Mouse (Mus musculus) liver, adult 2 months (tissue): Measurements from ENCODE around the gene B830017H08Rik. TPM values are rescaled to one million over a fixed set of nuclear protein-coding genes. Genes with fewer than 3 reads are reported as not detected.

Source experiments
- DNase-seq: peaks from one replicate; pipeline ENCODE4 v3.0.0-alpha.2; 2011; ENCODE audit warnings: low read depth, low spot score; ENCODE audit errors: extremely low read depth
- H3K27ac ChIP-seq: fragments of 200-500 bp; replicated peaks from 2 replicates; pipeline ENCODE4 v1.5.1; 2012; ENCODE audit warnings: low read depth, mild to moderate bottlenecking, control low read depth, inconsistent platforms, low read length; ENCODE audit not compliant: insufficient read depth
- H3K27me3 ChIP-seq: fragments of 200-500 bp; 2 replicates; pipeline ENCODE4 v1.6.1; 2012; ENCODE audit warnings: mild to moderate bottlenecking, moderate library complexity, low read length, inconsistent platforms; ENCODE audit not compliant: control insufficient read depth, insufficient read depth
- H3K36me3 ChIP-seq: fragments of 200-500 bp; 2 replicates; pipeline ENCODE4 v1.6.1; 2012; ENCODE audit warnings: low read length, inconsistent platforms; ENCODE audit not compliant: control insufficient read depth, insufficient read depth
- H3K4me1 ChIP-seq: fragments of 200-500 bp; 2 replicates; pipeline ENCODE4 v1.6.1; 2011; ENCODE audit warnings: low read length; ENCODE audit not compliant: control insufficient read depth, insufficient read depth
- H3K4me3 ChIP-seq: fragments of 200-500 bp; 2 replicates; pipeline ENCODE4 v1.5.1; 2011; ENCODE audit warnings: low read depth, mild to moderate bottlenecking, control low read depth, low read length, moderate library complexity; ENCODE audit not compliant: insufficient read depth
- H3K79me2 ChIP-seq: fragments of 200-500 bp; 2 replicates; pipeline ENCODE4 v1.6.1; 2012; ENCODE audit warnings: inconsistent platforms, mild to moderate bottlenecking, low read length, moderate library complexity; ENCODE audit not compliant: control insufficient read depth, insufficient read depth
- H3K9ac ChIP-seq: fragments of 200-500 bp; 2 replicates; pipeline ENCODE4 v1.6.1; 2012; ENCODE audit warnings: low read depth, mild to moderate bottlenecking, control low read depth, inconsistent platforms, low read length
- CTCF ChIP-seq: fragments of 200-500 bp; IDR thresholded peaks from 2 replicates; pipeline ENCODE4 v1.5.1; 2011; ENCODE audit warnings: low read depth, low read length, control low read depth
- POLR2A ChIP-seq: fragments of 200-500 bp; IDR thresholded peaks from 2 replicates; pipeline ENCODE4 v1.6.1; 2011; ENCODE audit warnings: low read length, control low read depth; ENCODE audit not compliant: insufficient read depth; ENCODE audit errors: extremely low read depth
- whole genome bisulfite sequencing: fragments of 180-500 bp; shearing (Covaris S2); methylation state at CpG from one replicate; pipeline ENCODE4 v1.1.7; 2018; 5-methylcytosine and 5-hydroxymethylcytosine counted together
- polyA plus RNA-seq: library from polyadenylated mRNA; depleted of rRNA; stranded (reverse); fragments of >200 nt; gene quantifications from 2 replicates; pipeline ENCODE4 v1.2.3, GENCODE M21; 2012
- total RNA-seq: library from RNA; depleted of rRNA; stranded (reverse); fragments of >200 nt; gene quantifications from 2 replicates; pipeline ENCODE4 v1.2.3, GENCODE M21; 2014

The B830017H08Rik gene
- total and polyA plus RNA-seq, 2 experiments, result not detected

DNA sequence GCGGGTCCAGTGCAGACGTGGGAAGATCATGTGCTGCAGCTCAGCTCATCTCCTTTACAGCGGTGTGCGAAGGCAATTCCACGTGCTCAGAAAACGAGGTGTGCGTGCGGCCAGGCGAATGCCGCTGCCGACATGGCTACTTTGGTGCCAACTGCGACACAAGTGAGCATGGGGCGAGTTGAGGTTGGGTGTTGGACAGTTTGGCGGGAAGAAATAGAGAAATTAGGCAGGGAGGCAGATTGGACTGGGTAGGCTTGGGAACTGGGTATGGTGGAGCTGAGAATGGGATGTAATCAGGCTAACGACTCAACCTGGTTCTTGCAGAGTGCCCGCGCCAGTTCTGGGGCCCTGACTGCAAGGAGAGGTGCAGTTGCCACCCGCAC lies 30.5 kb upstream of the B830017H08Rik start:
- Histone ChIP-seq H3K79me2 (no peaks in the 10 kb centered on the region), H3K4me3 (peak overlapping the region; percentile 36; the same call in 1 of the 2 replicates), H3K27me3 (peaks cover 53% of the 10 kb centered on the region), H3K27ac (no peak overlapping the region), H3K36me3 (no peaks in the 10 kb centered on the region), H3K4me1 (peaks cover 14% of the 10 kb centered on the region), H3K9ac (no peak overlapping the region)
- WGBS, result 19% methylated on average over 18 of the region's 18 CpGs
- DNase-seq, result no peak
- TF ChIP-seq POLR2A (no peak), CTCF (no peak)

DNA sequence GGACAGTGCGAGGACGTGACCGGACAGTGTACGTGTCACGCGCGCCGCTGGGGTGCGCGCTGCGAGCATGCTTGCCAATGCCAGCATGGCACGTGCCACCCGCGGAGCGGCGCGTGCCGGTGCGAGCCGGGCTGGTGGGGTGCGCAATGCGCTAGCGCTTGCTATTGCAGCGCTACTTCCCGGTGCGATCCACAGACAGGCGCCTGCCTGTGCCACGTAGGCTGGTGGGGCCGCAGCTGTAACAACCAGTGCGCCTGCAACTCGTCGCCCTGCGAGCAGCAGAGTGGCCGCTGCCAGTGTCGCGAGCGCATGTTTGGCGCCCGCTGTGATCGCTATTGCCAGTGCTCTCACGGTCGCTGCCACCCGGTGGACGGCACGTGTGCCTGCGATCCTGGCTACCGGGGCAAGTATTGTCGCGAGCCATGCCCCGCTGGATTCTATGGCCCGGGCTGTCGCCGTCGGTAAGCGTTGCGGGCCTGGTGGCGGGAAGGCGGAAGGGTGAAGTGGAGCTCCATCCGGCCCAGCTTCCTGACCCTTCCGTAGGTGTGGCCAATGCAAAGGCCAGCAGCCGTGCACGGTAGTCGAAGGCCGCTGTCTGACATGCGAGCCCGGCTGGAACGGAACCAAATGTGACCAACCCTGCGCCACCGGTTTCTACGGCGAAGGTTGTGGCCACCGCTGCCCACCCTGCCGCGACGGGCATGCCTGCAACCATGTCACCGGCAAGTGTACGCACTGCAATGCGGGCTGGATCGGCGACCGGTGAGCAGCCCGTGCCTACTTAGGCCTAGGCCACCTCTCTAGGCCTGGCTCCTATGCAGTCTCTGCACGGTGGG lies 29.9 kb upstream of the B830017H08Rik start:
- Histone ChIP-seq H3K9ac (peak overlapping the region; percentile 1; the same call in 1 of the 2 replicates), H3K79me2 (no peaks in the 10 kb centered on the region), H3K27me3 (peaks cover 52% of the 10 kb centered on the region), H3K4me1 (peaks cover 14% of the 10 kb centered on the region), H3K27ac (no peak overlapping the region), H3K4me3 (peak overlapping the region; percentile 36; the same call in 1 of the 2 replicates), H3K36me3 (no peaks in the 10 kb centered on the region)
- TF ChIP-seq POLR2A (no peak), CTCF (no peak)
- WGBS, result 10% methylated on average over 83 of the region's 83 CpGs
- peak; percentile 34 for DNase-seq

DNA sequence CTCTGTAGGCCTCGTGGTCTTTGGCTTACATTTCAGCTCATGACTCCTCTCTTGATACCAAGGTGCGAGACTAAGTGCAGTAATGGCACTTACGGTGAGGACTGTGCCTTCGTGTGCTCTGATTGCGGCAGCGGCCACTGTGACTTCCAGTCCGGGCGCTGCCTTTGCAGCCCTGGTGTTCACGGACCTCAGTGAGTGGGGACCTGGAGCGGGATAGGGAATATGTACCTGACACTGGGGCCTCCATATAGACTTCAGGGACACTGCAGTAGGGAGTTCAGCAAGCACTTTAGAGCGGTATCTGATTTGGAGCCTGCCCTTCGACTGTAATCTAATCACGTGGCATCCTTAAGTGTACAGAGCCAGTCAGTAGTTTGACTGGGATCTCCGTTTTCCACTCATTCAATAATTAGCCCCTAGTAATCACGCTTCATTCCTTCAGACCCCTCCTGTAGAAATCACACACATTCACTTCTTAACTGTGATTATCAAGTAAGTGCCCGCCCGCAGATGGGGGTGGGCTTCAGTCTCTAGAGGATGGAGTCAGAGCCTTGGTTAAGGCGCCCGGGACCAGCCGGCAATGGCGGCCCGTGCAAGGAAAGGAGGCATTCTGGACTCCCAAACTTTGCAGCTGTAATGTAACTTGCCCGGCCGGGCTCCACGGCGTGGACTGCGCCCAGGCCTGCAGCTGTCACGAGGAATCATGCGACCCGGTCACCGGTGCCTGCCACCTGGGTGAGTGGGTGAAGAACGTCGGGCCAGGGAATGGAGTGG lies 29.1 kb upstream of the B830017H08Rik start:
- TF ChIP-seq POLR2A, result no peak
- TF ChIP-seq CTCF, result no peak
- WGBS, result 28% methylated on average over 33 of the region's 33 CpGs

DNA sequence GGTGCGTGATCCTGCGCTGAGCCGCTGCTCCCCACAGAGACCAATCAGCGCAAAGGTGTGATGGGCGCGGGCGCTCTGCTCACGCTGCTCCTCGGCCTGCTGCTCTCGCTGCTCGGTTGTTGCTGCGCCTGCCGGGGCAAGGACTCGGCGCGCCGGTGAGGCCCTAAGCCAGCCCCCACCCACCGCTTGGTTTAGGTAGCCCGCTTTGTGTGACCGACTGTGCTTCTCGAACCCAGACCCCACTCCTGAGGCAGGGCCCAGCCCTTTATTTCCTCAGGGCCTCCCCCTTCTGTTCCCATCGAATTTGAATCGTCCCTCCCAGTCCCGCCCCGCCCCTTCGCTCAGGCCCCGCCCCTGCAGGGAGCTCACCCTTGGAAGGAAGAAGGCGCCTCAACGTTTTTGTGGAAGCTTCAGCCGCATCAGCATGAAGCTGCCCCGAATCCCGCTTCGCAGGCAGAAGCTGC lies 28.4 kb upstream of the B830017H08Rik start:
- no peaks in the 10 kb centered on the region for H3K36me3 ChIP-seq
- H3K79me2 ChIP-seq, result no peaks in the 10 kb centered on the region
- H3K27ac ChIP-seq, result no peak overlapping the region
- TF ChIP-seq POLR2A, result no peak
- TF ChIP-seq CTCF, result no peak
- WGBS, result 8% methylated on average over 33 of the region's 33 CpGs
- no peak for DNase-seq
- no peak overlapping the region for H3K9ac ChIP-seq
- H3K4me3 ChIP-seq, result peak overlapping the region; percentile 46; the same call in 1 of the 2 replicates
- peaks cover 45% of the 10 kb centered on the region for H3K27me3 ChIP-seq
- H3K4me1 ChIP-seq, result peaks cover 14% of the 10 kb centered on the region

More for the DNA sequence above, 29.1 kb upstream of the B830017H08Rik start:
- Histone ChIP-seq H3K79me2 (no peaks in the 10 kb centered on the region), H3K9ac (no peak overlapping the region), H3K4me3 (peak overlapping the region; percentile 46; the same call in 1 of the 2 replicates), H3K27ac (no peak overlapping the region), H3K27me3 (peaks cover 45% of the 10 kb centered on the region), H3K36me3 (no peaks in the 10 kb centered on the region), H3K4me1 (peaks cover 14% of the 10 kb centered on the region)
- DNase-seq, result no peak

DNA sequence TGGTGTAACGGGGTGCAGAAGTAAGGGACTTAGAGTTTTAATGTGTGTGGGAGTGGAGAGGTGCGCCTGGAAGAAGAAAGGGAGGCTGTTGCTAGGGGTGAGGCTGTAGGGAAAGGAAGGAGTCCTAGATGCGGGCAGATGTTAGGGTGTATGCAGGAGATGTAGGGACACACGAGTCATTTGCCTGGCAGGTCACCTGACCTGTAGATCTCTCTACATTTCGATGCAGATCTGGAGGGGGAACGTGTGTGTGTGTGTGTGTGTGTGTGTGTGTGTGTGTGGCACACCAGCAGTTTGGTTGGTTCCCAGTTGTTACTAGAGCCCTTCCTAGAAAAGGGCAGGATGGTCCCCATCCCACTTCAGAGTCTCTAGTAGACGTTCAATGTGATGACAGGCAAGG lies 27.9 kb upstream of the B830017H08Rik start:
- Histone ChIP-seq H3K36me3 (no peaks in the 10 kb centered on the region), H3K4me1 (peaks cover 14% of the 10 kb centered on the region), H3K79me2 (no peaks in the 10 kb centered on the region), H3K27me3 (peaks cover 45% of the 10 kb centered on the region), H3K4me3 (no peak overlapping the region), H3K27ac (no peak overlapping the region), H3K9ac (no peak overlapping the region)
- no peak for DNase-seq
- WGBS, result 42% methylated on average over 7 of the region's 7 CpGs
- TF ChIP-seq CTCF, result no peak
- no peak for TF ChIP-seq POLR2A
